Mouse (Mus musculus) neural tube, embryonic 13.5 days (tissue): ENCODE results near the gene Ccnc. TPM values are rescaled to one million over a fixed set of nuclear protein-coding genes. Genes with fewer than 3 reads are reported as not detected.
"Not testable (repeated sequence)": the region's sequence is repeated elsewhere in the genome, so short reads cannot be mapped to it uniquely, and the experiment has no call there.

Experiments
- ATAC-seq: fragments of 200-750 bp; cut with Nextera tagmentation; 2 replicates; pipeline ENCODE4 v1.8.0; 2017; ENCODE audit warnings: low read depth, mild to moderate bottlenecking, moderate TSS enrichment, moderate library complexity
- H3K27ac ChIP-seq: fragments of 300-500 bp; sonication (generic); replicated peaks from 2 replicates; pipeline ENCODE4 v1.5.1; 2015; ENCODE audit warnings: moderate library complexity, mild to moderate bottlenecking, inconsistent platforms
- H3K27me3 ChIP-seq: fragments of 300-500 bp; sonication (generic); 2 replicates; pipeline ENCODE4 v1.6.1; 2015; ENCODE audit warnings: mild to moderate bottlenecking, inconsistent platforms
- H3K36me3 ChIP-seq: fragments of 300-500 bp; sonication (generic); 2 replicates; pipeline ENCODE4 v1.6.1; 2015; ENCODE audit warnings: mild to moderate bottlenecking, inconsistent platforms
- H3K4me1 ChIP-seq: fragments of 300-500 bp; sonication (generic); replicated peaks from 2 replicates; pipeline ENCODE4 v1.6.1; 2015; ENCODE audit warnings: inconsistent platforms
- H3K4me2 ChIP-seq: fragments of 300-500 bp; sonication (generic); 2 replicates; pipeline ENCODE4 v1.6.1; 2015; ENCODE audit warnings: inconsistent platforms, mild to moderate bottlenecking, moderate library complexity
- H3K4me3 ChIP-seq: fragments of 300-500 bp; sonication (generic); 2 replicates; pipeline ENCODE4 v1.5.1; 2015; ENCODE audit warnings: mild to moderate bottlenecking, inconsistent platforms
- H3K9ac ChIP-seq: fragments of 300-500 bp; sonication (generic); 2 replicates; pipeline ENCODE4 v1.6.1; 2015; ENCODE audit warnings: moderate library complexity, mild to moderate bottlenecking, inconsistent platforms
- H3K9me3 ChIP-seq: fragments of 300-500 bp; sonication (generic); 2 replicates; pipeline ENCODE4 v1.6.1; 2016; ENCODE audit warnings: inconsistent platforms
- WGBS: fragments of 180-500 bp; shearing (Covaris S2); methylation state at CpG from one replicate; pipeline ENCODE4 v1.1.7; 2015; 5-methylcytosine and 5-hydroxymethylcytosine counted together
- polyA plus RNA-seq: library from polyadenylated mRNA; unstranded; fragments of >200 nt; fragmentation: Nextera tagmentation; extraction: Ambion mirVana; gene quantifications from 2 replicates; pipeline ENCODE4 v1.2.1, GENCODE M21; 2015

The Ccnc gene
- polyA plus RNA-seq, 1 experiment from 2014 or later, result 72.8 TPM

DNA sequence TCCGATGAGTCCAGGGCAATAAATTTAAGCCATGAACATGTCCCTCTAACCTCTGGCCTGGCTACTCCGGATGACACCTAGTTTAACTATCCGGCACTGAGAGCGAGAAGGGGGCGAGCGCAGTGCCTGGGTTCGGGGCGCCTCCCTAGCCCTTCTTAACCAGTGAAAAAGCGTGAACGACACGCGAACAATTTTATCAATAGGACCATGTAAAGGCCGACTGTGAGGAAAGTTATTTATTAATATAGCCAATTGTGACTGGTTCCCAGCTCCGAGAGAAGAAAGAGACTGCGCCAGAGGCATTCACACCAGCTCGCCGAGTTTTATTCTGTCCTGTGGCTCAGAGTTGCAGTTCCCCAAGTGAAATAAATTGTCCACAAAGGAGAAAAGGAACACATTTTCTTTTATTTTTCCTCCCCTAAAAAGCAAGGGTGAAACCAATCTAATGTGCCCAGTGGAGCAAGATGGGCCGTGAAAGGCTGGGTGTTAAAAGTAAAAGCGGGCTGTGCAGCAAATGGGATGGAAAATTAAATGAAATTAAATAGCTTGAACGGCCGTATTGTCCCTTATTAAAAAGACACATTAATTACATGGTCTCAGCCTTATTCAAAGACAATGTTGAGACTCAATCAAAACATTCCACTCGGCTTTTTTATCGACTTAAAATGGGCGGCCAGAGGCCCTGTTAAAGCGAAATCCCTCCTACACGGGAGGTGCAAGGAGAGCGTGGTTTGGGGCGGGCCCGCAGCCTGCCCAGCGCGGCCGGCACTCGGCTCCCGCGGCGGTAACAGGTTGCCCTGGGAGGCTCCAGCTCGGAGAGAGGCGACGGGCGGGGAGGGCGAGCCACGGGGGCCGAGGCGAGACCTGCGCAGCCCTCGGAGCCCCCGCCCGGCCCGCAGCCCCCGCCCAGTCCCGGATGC lies 39.5 kb upstream of the Ccnc start:
- under 1% methylated on average over 39 of the region's 51 CpGs for WGBS
- H3K27me3 ChIP-seq, result peaks cover 97% of the 10 kb centered on the region
- peak; percentile 66 for ATAC-seq

GRCm38 (mm10) chr4:21688703-21689200 lies 38.7 kb upstream of the Ccnc start:
- under 1% methylated on average over 56 of the region's 64 CpGs for WGBS
- Histone ChIP-seq H3K4me3 (peak overlapping the region; percentile 51), H3K4me2 (peak overlapping the region; percentile 90), H3K36me3 (no peaks in the 10 kb centered on the region), H3K27me3 (peaks cover 93% of the 10 kb centered on the region), H3K4me1 (peaks cover 38% of the 10 kb centered on the region), H3K9ac (peak overlapping the region; percentile 70), H3K9me3 (no peaks in the 10 kb centered on the region), H3K27ac (peak overlapping the region; percentile 88)
- ATAC-seq, result peak; percentile 37

More for the DNA sequence above, 39.5 kb upstream of the Ccnc start:
- H3K4me1 ChIP-seq, result peaks cover 38% of the 10 kb centered on the region
- peak overlapping the region; percentile 90 for H3K4me2 ChIP-seq
- H3K9ac ChIP-seq, result peak overlapping the region; percentile 70
- H3K36me3 ChIP-seq, result no peaks in the 10 kb centered on the region
- H3K27ac ChIP-seq, result peak overlapping the region; percentile 88
- peak overlapping the region; percentile 51 for H3K4me3 ChIP-seq
- no peaks in the 10 kb centered on the region for H3K9me3 ChIP-seq

- Histone ChIP-seq H3K9ac (no peak overlapping the region), H3K4me3 (peak overlapping the region; percentile 51; the same call in 1 of the 2 replicates), H3K4me2 (peak overlapping the region; percentile 90), H3K27ac (no peak overlapping the region), H3K27me3 (peaks cover 87% of the 10 kb centered on the region), H3K9me3 (no peaks in the 10 kb centered on the region), H3K4me1 (peaks cover 38% of the 10 kb centered on the region), H3K36me3 (no peaks in the 10 kb centered on the region)
- under 1% methylated on average over 18 of the region's 18 CpGs for WGBS
- ATAC-seq, result peak; percentile 20
These were observed 38.0 kb upstream of the Ccnc start for GRCm38 (mm10) chr4:21689492-21689941.

GRCm38 (mm10) chr4:21690221-21690620 lies 37.3 kb upstream of the Ccnc start:
- H3K36me3 ChIP-seq, result no peaks in the 10 kb centered on the region
- peak overlapping the region; percentile 90 for H3K4me2 ChIP-seq
- WGBS, result 6% methylated on average over 7 of the region's 7 CpGs
- no peak overlapping the region for H3K4me3 ChIP-seq
- peaks cover 87% of the 10 kb centered on the region for H3K27me3 ChIP-seq
- ATAC-seq, result no peak
- no peak overlapping the region for H3K9ac ChIP-seq
- peaks cover 33% of the 10 kb centered on the region for H3K4me1 ChIP-seq
- H3K27ac ChIP-seq, result no peak overlapping the region
- no peaks in the 10 kb centered on the region for H3K9me3 ChIP-seq

- 33% methylated on average over 7 of the region's 7 CpGs for WGBS
- Histone ChIP-seq H3K4me2 (no peak overlapping the region), H3K4me1 (no peaks in the 10 kb centered on the region), H3K9me3 (no peaks in the 10 kb centered on the region), H3K4me3 (no peak overlapping the region), H3K27ac (no peak overlapping the region), H3K36me3 (no peaks in the 10 kb centered on the region), H3K9ac (no peak overlapping the region), H3K27me3 (peaks cover 62% of the 10 kb centered on the region)
- no peak for ATAC-seq
These were observed 31.8 kb upstream of the Ccnc start for GRCm38 (mm10) chr4:21695638-21696254.

GRCm38 (mm10) chr4:21705046-21705445 lies 22.5 kb upstream of the Ccnc start:
- Histone ChIP-seq H3K27me3 (peaks cover 14% of the 10 kb centered on the region; the same call in 1 of the 2 replicates), H3K9ac (no peak overlapping the region), H3K4me2 (no peak overlapping the region), H3K9me3 (no peaks in the 10 kb centered on the region), H3K4me1 (no peaks in the 10 kb centered on the region), H3K27ac (no peak overlapping the region), H3K36me3 (no peaks in the 10 kb centered on the region), H3K4me3 (no peak overlapping the region)
- 60% methylated on average over 1 of the region's 1 CpGs for WGBS
- ATAC-seq, result no peak

DNA sequence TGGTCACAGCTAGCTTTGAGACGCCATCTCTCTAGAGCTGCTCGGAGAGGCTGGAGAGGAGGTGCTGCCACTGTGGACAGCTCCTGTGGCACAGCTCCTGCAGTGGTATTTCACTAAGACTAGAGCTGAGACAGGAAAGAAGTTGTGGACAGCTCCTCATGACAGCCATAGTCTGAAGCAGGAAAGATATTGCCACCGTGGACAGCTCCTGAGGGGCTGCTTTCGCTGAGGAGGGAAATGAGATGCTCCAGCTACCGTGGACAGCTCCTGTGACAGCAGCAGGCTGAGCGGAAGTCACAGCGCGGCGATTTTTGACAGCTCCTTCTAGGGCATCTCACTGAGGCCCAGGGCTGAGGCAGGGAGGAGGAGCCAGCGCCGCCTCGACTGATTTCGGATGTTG lies 15.4 kb upstream of the Ccnc start:
- Histone ChIP-seq H3K9me3 (no peaks in the 10 kb centered on the region), H3K4me2 (peak overlapping the region; percentile 48), H3K4me1 (peaks cover 8% of the 10 kb centered on the region; the same call in 1 of the 2 replicates), H3K27me3 (peaks cover 16% of the 10 kb centered on the region), H3K36me3 (no peaks in the 10 kb centered on the region), H3K4me3 (peak overlapping the region; percentile 17), H3K9ac (peak overlapping the region; percentile 35), H3K27ac (no peak overlapping the region)
- 5% methylated on average over 13 of the region's 13 CpGs for WGBS
- peak; percentile 77 for ATAC-seq

DNA sequence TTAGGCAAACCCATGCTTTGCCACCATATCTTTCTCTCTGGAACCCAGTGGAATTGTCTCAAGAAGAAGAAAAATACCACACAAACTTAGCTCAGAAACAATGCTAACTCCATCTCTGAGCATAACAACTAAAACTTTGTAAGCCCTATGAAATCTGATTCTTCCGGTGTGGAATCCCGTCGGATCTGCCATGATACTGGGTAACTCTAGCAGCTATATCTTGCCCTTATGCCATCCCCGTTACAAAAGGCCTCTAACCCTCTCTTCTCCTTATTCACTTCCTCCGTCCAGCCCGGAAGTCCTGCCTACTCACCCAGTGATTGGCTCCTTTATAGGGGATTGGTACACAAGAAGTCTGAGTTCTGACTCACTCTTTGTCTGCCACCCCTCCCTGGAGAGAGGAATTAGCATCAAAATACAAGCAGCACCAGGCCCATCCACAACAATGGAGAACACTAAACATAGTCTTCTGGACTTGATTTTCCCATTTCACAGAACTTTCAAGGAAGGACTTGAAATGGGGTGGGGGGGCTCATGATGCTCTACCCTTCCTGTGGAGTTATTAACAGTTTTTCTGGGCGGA lies 4.7 kb upstream of the Ccnc start:
- WGBS, result 50% methylated on average over 7 of the region's 7 CpGs
- H3K4me3 ChIP-seq, result no peak overlapping the region
- no peak overlapping the region for H3K27ac ChIP-seq
- H3K27me3 ChIP-seq, result no peaks in the 10 kb centered on the region
- no peak for ATAC-seq
- H3K9me3 ChIP-seq, result no peaks in the 10 kb centered on the region
- no peak overlapping the region for H3K4me2 ChIP-seq
- no peak overlapping the region for H3K9ac ChIP-seq
- H3K36me3 ChIP-seq, result no peaks in the 10 kb centered on the region
- no peaks in the 10 kb centered on the region for H3K4me1 ChIP-seq

- Histone ChIP-seq H3K9ac (peak overlapping the region; percentile 88), H3K27ac (peak overlapping the region; percentile 88), H3K4me2 (peak overlapping the region; percentile 80), H3K36me3 (no peaks in the 10 kb centered on the region), H3K27me3 (no peaks in the 10 kb centered on the region), H3K4me1 (peaks cover 14% of the 10 kb centered on the region), H3K4me3 (peak overlapping the region; percentile 60), H3K9me3 (no peaks in the 10 kb centered on the region)
- peak; percentile 82 for ATAC-seq
- under 1% methylated on average over 22 of the region's 22 CpGs for WGBS
These were observed 438 bp upstream of the Ccnc start for GRCm38 (mm10) chr4:21726912-21727614.

DNA sequence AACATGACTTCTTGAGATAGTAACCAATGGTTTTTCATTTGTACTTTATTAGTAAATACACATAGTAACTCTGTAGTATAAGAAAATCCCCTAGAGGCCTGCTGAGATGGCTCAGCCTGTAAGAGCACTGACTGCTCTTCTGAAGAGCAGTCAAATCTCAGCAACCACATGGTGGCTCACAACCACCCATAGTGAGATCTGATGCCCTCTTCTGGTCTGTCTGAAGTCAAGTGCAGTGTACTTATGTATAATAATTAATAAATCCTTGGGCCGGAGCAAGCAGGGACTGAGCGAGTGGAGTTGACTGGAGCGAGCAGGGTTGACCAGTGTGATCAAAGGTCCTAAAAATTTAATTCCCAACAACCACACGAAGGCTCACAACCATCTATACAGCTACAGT lies 11.7 kb downstream of the Ccnc start:
- no peak for ATAC-seq
- WGBS, result 92% methylated on average over 4 of the region's 4 CpGs
- Histone ChIP-seq H3K4me2 (no peak overlapping the region), H3K9ac (no peak overlapping the region), H3K27me3 (no peaks in the 10 kb centered on the region), H3K27ac (no peak overlapping the region), H3K36me3 (peaks cover 57% of the 10 kb centered on the region), H3K4me3 (no peak overlapping the region), H3K4me1 (no peaks in the 10 kb centered on the region), H3K9me3 (no peaks in the 10 kb centered on the region)

GRCm38 (mm10) chr4:21744142-21744541 lies 16.6 kb downstream of the Ccnc start:
- 97% methylated on average over 8 of the region's 8 CpGs for WGBS
- H3K4me1 ChIP-seq, H3K27me3 ChIP-seq, ATAC-seq, H3K27ac ChIP-seq, H3K9ac ChIP-seq, H3K9me3 ChIP-seq, H3K4me3 ChIP-seq, H3K4me2 ChIP-seq: not testable (repeated sequence)
- peaks cover 39% of the 10 kb centered on the region for H3K36me3 ChIP-seq
